Mouse (Mus musculus) intestine, postnatal 0 days (tissue): ENCODE measurements around the gene 1500015O10Rik. TPM values are rescaled to one million over a fixed set of nuclear protein-coding genes. Genes with fewer than 3 reads are reported as not detected.

Source experiments
- ATAC-seq: fragments of 200-750 bp; cut with Nextera tagmentation; 2 replicates; pipeline ENCODE4 v1.8.0; 2017; ENCODE audit warnings: mild to moderate bottlenecking, moderate TSS enrichment, moderate library complexity
- H3K27ac ChIP-seq: fragments of 300-500 bp; sonication (generic); 2 replicates; pipeline ENCODE4 v1.5.1; 2014; ENCODE audit warnings: mild to moderate bottlenecking, low read depth, low read length, moderate library complexity
- H3K27me3 ChIP-seq: fragments of 300-500 bp; sonication (generic); replicated peaks from 2 replicates; pipeline ENCODE4 v1.6.1; 2014; ENCODE audit warnings: low read length, mixed read lengths; ENCODE audit not compliant: control insufficient read depth, insufficient read depth
- H3K36me3 ChIP-seq: fragments of 300-500 bp; sonication (generic); 2 replicates; pipeline ENCODE4 v1.6.1; 2014; ENCODE audit warnings: mild to moderate bottlenecking, moderate library complexity; ENCODE audit not compliant: control insufficient read depth, insufficient read depth
- H3K4me1 ChIP-seq: fragments of 300-500 bp; sonication (generic); replicated peaks from 2 replicates; pipeline ENCODE4 v1.6.1; 2014; ENCODE audit warnings: antibody characterized with exemption, low read length, mixed read lengths; ENCODE audit not compliant: control insufficient read depth, insufficient read depth
- H3K4me2 ChIP-seq: fragments of 300-500 bp; sonication (generic); replicated peaks from 2 replicates; pipeline ENCODE4 v1.6.1; 2014; ENCODE audit warnings: low read depth, mild to moderate bottlenecking, moderate library complexity
- H3K4me3 ChIP-seq: fragments of 300-500 bp; sonication (generic); 2 replicates; pipeline ENCODE4 v1.5.1; 2014; ENCODE audit warnings: low read depth, low read length
- H3K9ac ChIP-seq: fragments of 300-500 bp; sonication (generic); 2 replicates; pipeline ENCODE4 v1.6.1; 2014; ENCODE audit warnings: mild to moderate bottlenecking, low read depth, low read length
- H3K9me3 ChIP-seq: fragments of 300-500 bp; sonication (generic); 2 replicates; pipeline ENCODE4 v1.6.1; 2016; ENCODE audit warnings: mixed run types; ENCODE audit not compliant: control insufficient read depth
- CTCF ChIP-seq: sonication (generic); IDR thresholded peaks from 2 replicates; pipeline ENCODE4 v1.5.1; 2016; ENCODE audit warnings: low read depth, mild to moderate bottlenecking, control low read depth, antibody characterized with exemption, moderate library complexity
- WGBS: fragments of 180-500 bp; shearing (Covaris S2); extraction: QIAGEN DNeasy Blood & Tissue Kit; methylation state at CpG from one replicate; pipeline ENCODE4 v1.1.7; 2014; 5-methylcytosine and 5-hydroxymethylcytosine counted together
- polyA plus RNA-seq: library from polyadenylated mRNA; unstranded; fragments of >200 nt; fragmentation: Nextera tagmentation; extraction: Ambion mirVana; gene quantifications from 2 replicates; pipeline ENCODE4 v1.2.1, GENCODE M21; 2015

1500015O10Rik gene
- polyA plus RNA-seq, 1 experiment from 2014 or later, result 4.3 TPM

DNA sequence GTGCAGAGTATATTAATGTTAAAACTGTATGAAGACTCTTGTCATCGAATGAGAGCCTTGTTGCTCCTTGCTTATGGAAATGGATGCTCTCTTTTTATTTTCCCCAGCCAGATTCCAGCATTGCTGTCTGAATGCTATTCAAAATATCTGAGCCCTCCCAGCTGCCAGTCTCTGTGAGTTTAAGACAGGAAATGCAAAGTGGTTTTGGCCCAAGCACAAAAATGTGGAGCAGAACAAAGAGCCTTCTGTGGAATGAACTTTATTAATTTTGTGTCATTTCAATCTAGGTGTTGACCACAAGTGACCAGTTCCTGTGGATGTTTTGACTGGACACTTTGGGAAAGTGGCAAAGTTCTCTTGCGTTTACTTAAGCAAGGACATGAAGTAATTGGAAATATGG lies 15.6 kb upstream of the 1500015O10Rik start:
- WGBS, result 67% methylated on average over 2 of the region's 2 CpGs

DNA sequence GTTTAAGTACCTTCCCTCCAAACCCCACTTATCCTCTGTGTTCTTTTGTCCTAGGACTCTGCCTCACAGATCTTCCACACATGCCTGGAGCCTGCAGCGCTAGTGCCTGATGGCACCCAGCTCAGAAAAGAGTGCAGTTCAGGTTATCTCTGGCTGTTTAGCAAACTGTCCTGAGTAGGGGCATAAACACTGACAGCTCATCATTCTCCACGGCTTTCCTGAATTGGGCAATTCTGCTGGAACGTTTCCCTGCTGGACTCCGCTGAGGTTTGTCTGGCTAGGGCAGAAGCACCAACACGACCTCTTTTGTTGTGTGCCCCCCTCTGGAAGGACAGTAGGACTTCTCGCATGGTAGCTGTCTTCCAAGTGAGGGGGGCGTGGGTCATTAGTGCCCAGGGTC lies 12.4 kb upstream of the 1500015O10Rik start:
- Histone ChIP-seq H3K36me3 (no peaks in the 10 kb centered on the region), H3K27me3 (no peaks in the 10 kb centered on the region), H3K4me2 (no peak overlapping the region), H3K27ac (no peak overlapping the region), H3K9ac (no peak overlapping the region), H3K9me3 (no peaks in the 10 kb centered on the region), H3K4me1 (no peaks in the 10 kb centered on the region), H3K4me3 (no peak overlapping the region)
- no peak for ATAC-seq
- 69% methylated on average over 7 of the region's 7 CpGs for WGBS
- TF ChIP-seq CTCF, result no peak

More for the DNA sequence above, 15.6 kb upstream of the 1500015O10Rik start:
- no peak for TF ChIP-seq CTCF
- no peak overlapping the region for H3K4me2 ChIP-seq
- no peaks in the 10 kb centered on the region for H3K9me3 ChIP-seq
- no peak for ATAC-seq
- no peak overlapping the region for H3K27ac ChIP-seq
- no peak overlapping the region for H3K9ac ChIP-seq
- no peak overlapping the region for H3K4me3 ChIP-seq
- no peaks in the 10 kb centered on the region for H3K27me3 ChIP-seq
- H3K36me3 ChIP-seq, result no peaks in the 10 kb centered on the region
- no peaks in the 10 kb centered on the region for H3K4me1 ChIP-seq

DNA sequence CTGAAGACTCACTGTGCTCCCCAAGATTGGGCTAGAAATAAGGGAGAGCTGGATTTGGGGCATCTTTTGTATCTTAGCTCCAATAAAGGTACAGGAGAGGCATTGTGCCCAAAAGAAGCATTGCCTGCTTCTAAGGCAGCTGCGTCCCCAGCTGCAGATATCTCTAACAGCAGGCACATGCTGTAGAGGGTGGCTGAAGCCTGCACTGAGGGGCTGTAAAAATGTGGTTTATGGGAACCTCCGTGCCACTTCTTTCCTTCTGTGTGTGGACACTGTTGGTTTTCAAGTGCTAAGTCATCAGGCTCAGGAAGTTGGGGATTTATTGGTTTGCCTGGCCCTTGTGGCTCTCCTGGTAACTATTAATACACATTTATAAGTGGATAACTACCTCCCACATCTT lies 11.6 kb upstream of the 1500015O10Rik start:
- Histone ChIP-seq H3K27ac (no peak overlapping the region), H3K4me3 (no peak overlapping the region), H3K9me3 (no peaks in the 10 kb centered on the region), H3K4me2 (no peak overlapping the region), H3K9ac (no peak overlapping the region), H3K4me1 (no peaks in the 10 kb centered on the region), H3K27me3 (no peaks in the 10 kb centered on the region), H3K36me3 (no peaks in the 10 kb centered on the region)
- no peak for ATAC-seq
- WGBS, result 51% methylated on average over 2 of the region's 2 CpGs
- no peak for TF ChIP-seq CTCF

DNA sequence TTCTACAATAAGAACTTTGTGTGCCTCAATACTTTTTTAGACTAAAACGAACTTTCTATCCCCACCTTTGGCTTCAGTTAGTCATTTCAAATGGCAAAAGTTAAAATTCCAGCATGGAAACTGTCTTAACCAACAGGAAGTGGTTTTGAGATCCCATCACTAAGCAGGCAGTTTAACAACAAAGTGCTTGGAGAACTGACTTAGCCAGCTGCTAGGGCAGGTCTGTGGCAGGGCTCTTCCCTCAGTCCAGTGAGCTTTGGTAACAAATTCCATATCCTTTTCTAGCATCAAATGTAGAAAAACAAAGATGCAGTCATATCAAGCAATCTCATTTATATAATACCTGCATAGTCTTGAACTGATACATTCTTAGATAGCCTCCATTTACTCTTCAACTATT lies 7.9 kb upstream of the 1500015O10Rik start:
- 71% methylated on average over 1 of the region's 1 CpGs for WGBS
- no peak for TF ChIP-seq CTCF
- ATAC-seq, result no peak

DNA sequence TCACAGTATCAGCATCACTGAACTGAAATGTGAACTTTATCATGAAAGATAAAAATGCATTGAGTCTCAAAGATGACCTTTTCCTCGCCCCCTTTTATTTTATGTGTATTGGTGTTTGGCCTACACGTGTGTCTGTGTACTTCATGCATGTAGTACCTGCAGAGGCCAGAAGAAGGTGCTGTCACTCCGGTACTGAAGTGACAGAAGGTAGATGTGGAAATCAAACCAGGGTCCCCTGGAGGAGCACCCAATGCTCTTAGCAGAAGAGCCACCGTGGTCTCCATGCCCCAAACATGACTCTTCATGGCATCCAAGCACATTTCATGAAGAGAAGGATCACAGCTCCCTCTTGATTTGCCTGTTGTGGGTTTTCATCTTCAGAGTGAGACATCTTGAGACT lies 1.7 kb downstream of the 1500015O10Rik start:
- Histone ChIP-seq H3K27me3 (no peaks in the 10 kb centered on the region), H3K4me3 (no peak overlapping the region), H3K9ac (no peak overlapping the region), H3K36me3 (no peaks in the 10 kb centered on the region), H3K4me1 (no peaks in the 10 kb centered on the region), H3K4me2 (no peak overlapping the region), H3K9me3 (no peaks in the 10 kb centered on the region), H3K27ac (no peak overlapping the region)
- 77% methylated on average over 4 of the region's 4 CpGs for WGBS
- ATAC-seq, result no peak
- peak; percentile 44 for TF ChIP-seq CTCF

More for the DNA sequence above, 7.9 kb upstream of the 1500015O10Rik start:
- no peaks in the 10 kb centered on the region for H3K36me3 ChIP-seq
- H3K27ac ChIP-seq, result no peak overlapping the region
- H3K9me3 ChIP-seq, result no peaks in the 10 kb centered on the region
- no peaks in the 10 kb centered on the region for H3K4me1 ChIP-seq
- no peaks in the 10 kb centered on the region for H3K27me3 ChIP-seq
- H3K9ac ChIP-seq, result no peak overlapping the region
- no peak overlapping the region for H3K4me2 ChIP-seq
- H3K4me3 ChIP-seq, result no peak overlapping the region

DNA sequence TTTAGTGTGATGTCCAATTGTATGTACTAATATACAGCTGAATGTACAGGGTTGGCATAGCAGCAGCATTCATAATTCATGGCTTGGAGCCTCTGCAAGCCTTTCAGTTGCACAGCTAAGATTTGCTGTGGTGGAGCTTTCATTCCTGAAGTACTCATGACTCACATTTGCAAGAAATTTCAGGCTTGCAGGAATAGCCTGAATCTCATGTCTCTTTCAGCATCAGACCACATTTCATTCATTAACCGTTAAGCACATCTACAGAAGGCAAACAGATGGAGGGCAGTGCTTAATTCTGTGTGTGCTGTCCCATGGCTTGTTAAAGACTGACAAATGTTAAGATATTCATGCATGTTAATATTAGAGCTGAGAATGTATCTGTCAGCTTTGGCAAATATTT lies 2.3 kb downstream of the 1500015O10Rik start:
- no peak for ATAC-seq
- Histone ChIP-seq H3K4me1 (no peaks in the 10 kb centered on the region), H3K36me3 (no peaks in the 10 kb centered on the region), H3K4me2 (no peak overlapping the region), H3K27ac (no peak overlapping the region), H3K4me3 (no peak overlapping the region), H3K27me3 (no peaks in the 10 kb centered on the region), H3K9me3 (no peaks in the 10 kb centered on the region), H3K9ac (no peak overlapping the region)
- TF ChIP-seq CTCF, result no peak
- WGBS, result 83% methylated on average over 1 of the region's 1 CpGs

DNA sequence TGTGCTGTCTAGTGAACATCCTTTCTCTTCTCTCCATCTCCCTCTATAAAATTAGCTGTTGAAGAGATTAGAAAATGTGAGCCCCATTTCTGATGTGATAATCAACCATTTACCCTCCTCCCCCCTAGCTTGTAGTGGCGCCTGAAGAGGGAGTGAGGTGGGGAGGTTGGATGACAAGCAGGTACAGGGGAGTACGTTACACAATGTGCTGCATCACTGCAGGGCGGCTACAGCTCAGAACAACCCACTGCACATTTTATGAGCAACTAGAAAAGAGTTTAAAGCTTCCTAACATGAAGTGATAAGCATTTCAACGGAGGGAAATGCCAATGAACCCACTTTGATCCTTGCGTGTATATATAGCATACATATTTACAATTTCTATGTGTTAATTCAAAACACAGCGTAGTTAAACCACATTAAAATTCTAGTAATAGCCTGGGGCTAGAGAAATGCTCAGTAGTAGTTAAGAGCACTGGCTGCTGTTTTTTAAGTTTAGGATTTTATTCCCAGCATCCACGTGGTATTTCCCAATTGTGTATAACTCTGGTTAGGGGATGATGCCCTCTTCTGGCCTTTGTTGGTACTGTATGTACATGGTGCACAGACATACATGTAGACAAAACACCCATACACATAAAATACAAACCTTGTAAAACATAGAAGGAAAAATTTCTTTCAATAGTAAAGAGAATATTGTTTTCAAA lies 7.6 kb downstream of the 1500015O10Rik start:
- Histone ChIP-seq H3K27me3 (no peaks in the 10 kb centered on the region), H3K4me2 (no peak overlapping the region), H3K9ac (no peak overlapping the region), H3K4me1 (no peaks in the 10 kb centered on the region), H3K36me3 (no peaks in the 10 kb centered on the region), H3K27ac (no peak overlapping the region), H3K9me3 (no peaks in the 10 kb centered on the region), H3K4me3 (no peak overlapping the region)
- 76% methylated on average over 7 of the region's 7 CpGs for WGBS
- no peak for ATAC-seq
- TF ChIP-seq CTCF, result peak; percentile 80
